Mouse (Mus musculus) large intestine, adult 2 months (tissue): ENCODE measurements around the gene Myo10. TPM values are rescaled to one million over a fixed set of nuclear protein-coding genes. Genes with fewer than 3 reads are reported as not detected.

ENCODE experiments used
- DNase-seq: peaks from one replicate; pipeline ENCODE4 v3.0.0-alpha.2; 2012; ENCODE audit warnings: low read depth, low spot score
- WGBS: fragments of 180-500 bp; shearing (Covaris S2); methylation state at CpG from one replicate; pipeline ENCODE4 v1.1.7; 2018; 5-methylcytosine and 5-hydroxymethylcytosine counted together
- polyA plus RNA-seq: library from polyadenylated mRNA; depleted of rRNA; stranded (reverse); fragments of >200 nt; gene quantifications from 2 replicates; pipeline ENCODE4 v1.2.3, GENCODE M21; 2012; rRNA removed

Myo10 gene
- polyA plus RNA-seq = 13.8 and 26.0 TPM in 2 replicates

DNA sequence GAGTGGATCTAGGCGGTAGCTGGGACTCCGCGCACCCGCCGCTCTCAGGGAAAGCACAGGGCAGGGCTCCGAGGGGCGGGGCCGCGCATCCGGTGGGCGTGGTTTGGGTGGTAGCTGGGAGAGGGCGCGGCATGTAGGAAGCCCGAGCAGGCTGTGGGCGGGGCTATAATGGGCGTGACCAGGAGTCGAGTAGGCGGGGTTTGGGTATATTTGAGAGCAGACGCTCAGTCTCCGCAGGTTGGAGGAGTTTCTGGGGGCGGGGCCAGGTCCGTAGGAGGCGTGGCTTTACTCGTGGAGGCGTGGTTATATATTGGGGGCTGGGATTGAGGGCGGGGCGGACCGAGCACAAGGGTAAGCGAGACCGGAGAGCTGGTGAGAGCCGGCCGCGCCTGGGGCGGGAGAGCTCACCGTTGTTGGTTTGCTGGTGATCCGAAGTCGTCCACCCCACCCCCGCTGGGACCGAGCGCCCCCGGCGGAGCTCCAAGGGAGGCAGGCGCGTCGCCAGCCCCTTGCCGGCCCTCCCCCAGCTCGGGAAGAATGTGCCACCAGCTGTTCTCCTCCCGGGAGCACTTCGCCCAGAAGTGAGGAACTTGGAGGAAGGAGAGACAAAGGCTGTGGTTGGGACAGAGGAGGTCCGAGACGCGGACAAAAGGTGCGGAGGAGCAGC is at the start of gene Myo10:
TSS of gene Myo10 (plus strand) at position 326 of the 667 bp plus-strand sequence.
- WGBS = under 1% methylated on average over 52 of the region's 53 CpGs
- DNase-seq = peak; percentile 99

GRCm38 (mm10) chr15:25573113-25573512 is 49.2 kb upstream of the Myo10 start:
- WGBS = 66% methylated on average over 3 of the region's 3 CpGs
- DNase-seq = no peak

DNA sequence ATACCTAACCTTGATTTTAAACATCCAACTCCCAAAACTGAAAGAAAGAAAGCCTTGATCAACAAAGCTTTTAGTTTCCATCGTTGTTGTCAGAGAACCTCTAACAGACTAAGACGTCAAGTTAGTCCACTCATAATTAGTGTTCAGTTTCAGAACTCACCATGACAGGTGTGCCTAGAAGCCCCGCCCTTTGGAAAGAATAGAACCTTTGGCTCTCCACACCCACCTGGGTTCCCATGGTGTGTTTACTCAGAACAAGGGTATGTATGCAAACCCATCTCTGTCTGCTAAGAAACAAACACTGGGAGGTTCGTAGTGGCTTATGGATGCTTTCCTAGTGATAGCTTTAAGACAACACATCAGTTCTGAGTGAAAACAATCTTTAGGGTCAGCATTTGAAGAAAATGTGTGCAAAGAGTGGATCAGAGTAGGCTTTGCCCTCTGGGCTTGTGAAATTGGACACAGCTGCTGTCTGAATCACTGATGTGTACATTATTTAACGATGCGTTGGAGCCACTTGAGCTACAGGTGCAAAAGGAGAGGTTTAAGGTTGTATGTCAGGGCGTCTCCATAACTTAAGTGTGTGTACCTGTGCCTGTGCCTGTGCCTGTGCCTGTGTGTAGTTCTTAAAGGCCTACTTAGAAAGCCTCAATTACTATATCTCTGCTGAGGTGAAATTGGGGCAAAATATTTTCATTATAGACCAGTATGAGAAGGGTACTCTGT is 48.3 kb upstream of the Myo10 start:
- 33% methylated on average over 7 of the region's 7 CpGs for WGBS
- no peak for DNase-seq

- WGBS = 77% methylated on average over 8 of the region's 8 CpGs
- no peak for DNase-seq
Observed at GRCm38 (mm10) chr15:25577327-25578051, 44.8 kb upstream of the Myo10 start.

- WGBS = 76% methylated on average over 4 of the region's 4 CpGs
- DNase-seq = no peak
Observed at GRCm38 (mm10) chr15:25578369-25578768, 44.0 kb upstream of the Myo10 start.

- WGBS = 61% methylated on average over 6 of the region's 6 CpGs
- no peak for DNase-seq
Observed at GRCm38 (mm10) chr15:25580731-25581130, 41.6 kb upstream of the Myo10 start.

GRCm38 (mm10) chr15:25582055-25582454 is 40.3 kb upstream of the Myo10 start:
- 81% methylated on average over 6 of the region's 6 CpGs for WGBS

GRCm38 (mm10) chr15:25583361-25583760 is 39.0 kb upstream of the Myo10 start:
- WGBS = 89% methylated on average over 8 of the region's 8 CpGs
- no peak for DNase-seq

More at GRCm38 (mm10) chr15:25582055-25582454, 40.3 kb upstream of the Myo10 start:
- DNase-seq = no peak

DNA sequence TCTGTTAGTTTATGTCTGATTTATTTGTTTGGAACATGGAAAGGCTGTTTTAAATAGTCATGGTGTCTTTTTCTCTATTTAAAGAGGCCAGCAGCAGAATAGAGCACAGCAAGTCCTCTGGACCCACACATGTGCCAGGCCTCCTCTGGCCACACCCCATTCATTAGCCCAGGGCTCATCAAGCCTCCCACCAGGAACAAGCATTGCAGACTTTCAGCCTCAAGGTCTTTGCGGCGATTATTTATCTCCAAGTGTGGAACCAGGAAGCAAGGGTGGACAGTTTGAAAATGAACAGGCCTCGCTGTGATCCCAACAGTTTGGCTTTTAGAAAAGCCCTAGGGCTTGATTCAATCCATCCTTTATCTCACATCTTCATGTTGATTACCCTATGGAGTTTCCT is 35.5 kb upstream of the Myo10 start:
- DNase-seq = no peak
- WGBS = 44% methylated on average over 3 of the region's 3 CpGs

- WGBS = 76% methylated on average over 8 of the region's 8 CpGs
- no peak for DNase-seq
Observed at GRCm38 (mm10) chr15:25587943-25588342, 34.4 kb upstream of the Myo10 start.

DNA sequence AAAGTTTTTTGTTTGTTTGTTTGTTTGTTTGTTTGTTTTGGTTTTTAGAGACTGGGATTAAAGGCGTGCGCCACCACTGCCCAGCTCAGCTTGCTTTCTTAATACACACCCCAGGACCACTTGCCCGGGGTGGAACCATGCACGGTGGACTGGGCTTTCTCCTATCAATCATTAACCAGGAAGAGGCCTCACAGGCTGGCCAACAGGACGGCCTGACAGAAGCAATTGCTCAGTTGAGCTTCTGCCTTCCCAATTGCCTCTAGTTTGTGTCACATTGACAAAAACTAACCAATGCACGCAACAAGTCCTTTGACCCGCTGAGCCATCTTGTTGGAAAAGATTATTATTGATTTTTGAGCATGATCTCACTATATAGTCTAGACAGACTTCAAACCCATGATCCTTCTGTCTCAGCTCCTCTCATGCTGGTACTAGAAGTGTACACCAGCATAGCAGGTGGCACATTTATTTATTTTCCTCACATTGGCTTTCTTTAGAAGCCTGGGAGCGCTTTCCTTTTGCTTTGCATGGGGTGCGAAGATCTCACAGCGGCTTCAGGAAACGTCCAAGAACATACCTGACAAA is 32.9 kb upstream of the Myo10 start:
- WGBS = 47% methylated on average over 11 of the region's 11 CpGs
- DNase-seq = no peak

DNA sequence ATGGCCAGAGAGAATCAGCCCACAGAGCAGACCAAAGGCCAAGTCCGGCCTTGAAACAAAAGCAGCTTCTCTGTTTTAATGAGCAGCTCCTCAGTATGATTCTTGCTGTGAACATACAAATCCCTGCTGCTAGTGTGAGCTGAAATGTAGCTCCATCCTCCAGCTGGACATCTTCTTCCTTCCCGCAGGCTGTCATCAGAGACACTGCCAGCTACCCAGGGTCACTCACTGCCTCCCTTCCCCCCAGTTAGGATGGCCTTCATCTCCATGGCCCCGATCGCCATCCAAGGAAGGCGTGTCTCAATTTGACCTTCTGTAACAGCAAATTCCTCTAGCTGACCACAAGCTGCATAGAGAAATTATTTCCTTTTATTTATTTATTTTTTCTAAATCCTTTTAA is 32.4 kb upstream of the Myo10 start:
- DNase-seq = no peak

DNA sequence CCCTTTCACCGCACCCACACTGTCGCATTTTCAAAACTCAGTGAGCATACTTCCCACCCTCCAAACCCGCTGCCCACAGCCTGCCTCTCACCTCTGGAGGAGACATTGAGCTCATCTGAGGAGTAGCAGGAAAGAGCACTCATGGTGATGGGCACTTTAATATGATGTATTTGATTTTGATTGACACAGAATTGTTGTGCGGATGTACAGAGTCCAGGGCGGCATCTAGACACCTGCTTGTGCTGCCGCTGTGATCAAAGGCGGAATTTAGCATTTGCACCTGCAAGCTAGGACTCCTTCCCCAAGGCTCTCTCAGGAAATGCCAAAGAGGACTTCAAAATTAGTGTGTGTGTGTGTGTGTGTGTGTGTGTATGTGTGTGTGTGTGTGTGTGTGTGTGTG is 31.4 kb upstream of the Myo10 start:
- 81% methylated on average over 7 of the region's 7 CpGs for WGBS
- no peak for DNase-seq

More for the DNA sequence above, 32.4 kb upstream of the Myo10 start:
- 63% methylated on average over 5 of the region's 5 CpGs for WGBS

DNA sequence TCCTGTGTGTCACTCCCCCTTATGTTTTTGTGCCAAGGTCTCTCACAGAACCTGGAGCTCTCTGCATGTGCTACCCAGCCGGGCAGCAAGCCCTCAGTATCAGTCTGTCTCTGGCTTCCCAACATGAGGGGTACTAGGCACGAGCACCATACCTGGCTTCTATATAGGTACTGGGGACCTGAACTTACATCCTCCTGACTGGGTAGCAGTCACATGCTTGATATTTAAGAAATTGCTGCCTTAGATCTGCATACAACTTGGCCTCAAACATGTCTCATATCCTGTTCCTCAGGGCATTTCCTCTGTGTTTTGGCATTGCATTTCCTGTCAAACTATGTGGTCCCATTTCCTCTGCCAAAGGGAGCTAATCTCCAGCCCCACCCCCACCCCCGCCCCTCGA is 30.4 kb upstream of the Myo10 start:
- WGBS = 76% methylated on average over 4 of the region's 4 CpGs
- no peak for DNase-seq

DNA sequence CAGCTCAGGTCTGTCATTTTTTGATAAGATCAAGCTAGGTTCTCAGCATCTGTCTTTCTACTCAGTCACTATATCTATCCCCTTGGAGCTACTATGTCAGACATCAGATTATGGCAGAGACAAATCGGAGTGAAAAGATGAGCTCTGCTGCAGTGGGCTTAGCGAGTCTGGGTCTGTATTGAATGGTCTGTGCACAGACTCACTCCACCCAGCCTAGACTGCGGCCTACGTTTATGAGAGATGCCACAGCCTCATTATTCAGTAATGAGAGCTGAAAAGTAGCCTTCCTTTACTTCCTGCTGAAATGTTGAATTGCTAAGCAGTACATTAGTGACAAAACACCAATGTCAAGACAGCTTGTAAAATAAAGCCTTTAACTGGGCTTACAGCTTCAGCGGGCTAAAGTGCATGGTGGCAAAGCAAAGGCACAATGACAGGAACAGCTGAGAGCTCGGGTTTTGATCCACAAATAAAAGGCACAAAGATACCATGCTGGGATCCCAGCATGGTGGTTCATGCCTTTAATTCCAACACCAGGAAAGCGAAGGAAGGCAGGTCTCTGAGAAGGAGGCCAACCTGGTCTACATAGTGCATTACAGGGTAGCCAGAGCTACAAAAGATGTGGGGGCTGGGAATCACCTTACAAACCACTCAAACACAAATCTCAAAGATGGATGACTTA is 28.7 kb upstream of the Myo10 start:
- WGBS = 91% methylated on average over 7 of the region's 7 CpGs
- no peak for DNase-seq

DNA sequence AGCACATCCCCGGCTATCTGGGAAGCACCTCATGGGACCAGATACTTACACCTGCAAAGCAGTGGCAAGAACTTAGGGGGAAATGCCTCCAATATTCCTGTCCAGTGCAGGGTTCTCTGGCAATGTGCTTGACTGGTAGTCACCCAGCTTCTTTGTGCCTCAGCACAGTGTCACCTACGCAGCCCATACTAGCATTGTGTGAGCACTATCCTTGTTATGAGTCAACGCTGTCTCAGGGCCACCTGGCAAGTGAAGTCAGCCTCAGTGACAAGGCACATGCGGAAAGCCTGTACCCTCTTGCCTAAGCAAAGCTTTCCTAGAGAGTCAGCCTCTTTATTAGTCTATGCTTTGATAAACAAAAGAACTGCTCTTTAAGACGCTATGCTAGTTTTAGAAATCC is 24.0 kb upstream of the Myo10 start:
- WGBS = 89% methylated on average over 5 of the region's 5 CpGs
- no peak for DNase-seq

GRCm38 (mm10) chr15:25602306-25602705 is 20.0 kb upstream of the Myo10 start:
- no peak for DNase-seq
- WGBS = 53% methylated on average over 8 of the region's 8 CpGs

GRCm38 (mm10) chr15:25603286-25603685 is 19.0 kb upstream of the Myo10 start:
- DNase-seq = no peak
- WGBS = 48% methylated on average over 6 of the region's 6 CpGs

GRCm38 (mm10) chr15:25604231-25604630 is 18.1 kb upstream of the Myo10 start:
- WGBS = 47% methylated on average over 1 of the region's 1 CpGs
- no peak for DNase-seq

GRCm38 (mm10) chr15:25605376-25605775 is 16.9 kb upstream of the Myo10 start:
- 69% methylated on average over 4 of the region's 4 CpGs for WGBS
- DNase-seq = no peak
